Mouse (Mus musculus) adrenal gland, postnatal 36 days (tissue): ENCODE results near the gene Eno3. TPM values are rescaled to one million over a fixed set of nuclear protein-coding genes. Genes with fewer than 3 reads are reported as not detected.

Experiments used
- microRNA-seq: library from miRNA; unstranded; fragments of <30 nt; microRNA quantifications from one replicate; pipeline ENCODE4 v1.2.0, GENCODE M21; 2021
- total RNA-seq, 2 experiments: library from RNA; stranded (reverse); gene quantifications; 2 replicates each; pipeline ENCODE4 v1.2.3; 2021

The Eno3 gene
- total RNA-seq, 2 experiments from 2014 or later: 21.2 to 35.5 TPM

Small RNA genes lying within 50 kb of the gene (microRNA-seq; reads per million reads assigned to microRNA genes)
- gene Mir6925: 1.00 reads per million

Other genes starting within 250 kb of the Eno3 start
- gene Pelp1, start 247.2 kb upstream of the Eno3 start, total RNA-seq: 10 to 100 TPM; 24.6 to 26.0 TPM
- 10 to 100 TPM; 18.5 to 26.6 TPM for gene Arrb2, start 224.6 kb upstream of the Eno3 start, total RNA-seq
- 10 to 100 TPM; 20.3 to 24.4 TPM for gene Med11, start 205.3 kb upstream of the Eno3 start, total RNA-seq
- 1 to 10 TPM; 1.4 to 1.8 TPM for gene Zmynd15, start 197.8 kb upstream of the Eno3 start, total RNA-seq
- 1 to 10 TPM; 7.4 to 8.5 TPM for gene Cxcl16, start 197.2 kb upstream of the Eno3 start, total RNA-seq
- under 1 TPM in 1 of 2 experiments, not detected in 1; 0.46 TPM for gene Tm4sf5, start 152.0 kb upstream of the Eno3 start, total RNA-seq
- gene Vmo1, start 142.6 kb upstream of the Eno3 start, total RNA-seq: under 1 TPM in 1 of 2 experiments, not detected in 1; 0.66 TPM
- not detected for gene Gltpd2, start 138.0 kb upstream of the Eno3 start, total RNA-seq
- gene Psmb6, start 131.8 kb upstream of the Eno3 start, total RNA-seq: 100 to 1,000 TPM; 282 to 297 TPM
- gene Gm40193, start 124.3 kb upstream of the Eno3 start, total RNA-seq: not detected
- 1 to 10 TPM; 8.1 to 8.6 TPM for gene Pld2, start 117.1 kb upstream of the Eno3 start, total RNA-seq
- gene Mink1, start 94.3 kb upstream of the Eno3 start, total RNA-seq: 10 to 100 TPM; 39.2 to 42.6 TPM
- gene 4930544D05Rik, start 41.4 kb upstream of the Eno3 start, total RNA-seq: not detected
- gene Chrne, start 38.0 kb upstream of the Eno3 start, total RNA-seq: not detected
- under 1 TPM in 1 of 2 experiments, not detected in 1; 0.13 TPM for gene Gp1ba, start 18.1 kb upstream of the Eno3 start, total RNA-seq
- 10 to 100 TPM; 83.6 to 83.8 TPM for gene Rnf167, start 10.0 kb upstream of the Eno3 start, total RNA-seq
- 100 to 1,000 TPM; 127 to 165 TPM for gene Slc25a11, start 9.7 kb upstream of the Eno3 start, total RNA-seq
- 100 to 1,000 TPM; 853 to 925 TPM for gene Pfn1, start 2.6 kb upstream of the Eno3 start, total RNA-seq
- 10 to 100 TPM; 87.1 to 88.1 TPM for gene Spag7, start 12.2 kb downstream of the Eno3 start, total RNA-seq
- 10 to 100 TPM; 36.5 to 45.7 TPM for gene Camta2, start 30.9 kb downstream of the Eno3 start, total RNA-seq
- gene Inca1, start 43.0 kb downstream of the Eno3 start, total RNA-seq: 10 to 100 TPM in 1 of 2 experiments, 1 to 10 TPM in 1; 9.5 to 12.2 TPM
- 100 to 1,000 TPM; 178 to 195 TPM for gene Kif1c, start 43.3 kb downstream of the Eno3 start, total RNA-seq
- gene Zfp3, start 107.0 kb downstream of the Eno3 start, total RNA-seq: 1 to 10 TPM; 8.4 to 9.4 TPM
- gene Scimp, start 155.4 kb downstream of the Eno3 start, total RNA-seq: 1 to 10 TPM; 1.2 to 1.3 TPM
- gene Rabep1, start 187.6 kb downstream of the Eno3 start, total RNA-seq: 100 to 1,000 TPM; 144 to 170 TPM